Mouse (Mus musculus) stomach, embryonic 15.5 days (tissue): ENCODE data around the gene 4930564D02Rik. TPM values are rescaled to one million over a fixed set of nuclear protein-coding genes. Genes with fewer than 3 reads are reported as not detected.

Experiments used
- ATAC-seq: fragments of 200-750 bp; cut with Nextera tagmentation; 2 replicates; pipeline ENCODE4 v1.8.0; 2017; ENCODE audit warnings: low read depth, moderate number of reproducible peaks, moderate TSS enrichment; ENCODE audit not compliant: insufficient read depth, low FRiP score
- H3K27ac ChIP-seq: fragments of 300-500 bp; sonication (generic); 2 replicates; pipeline ENCODE4 v1.5.1; 2015; ENCODE audit warnings: mild to moderate bottlenecking, inconsistent platforms
- H3K27me3 ChIP-seq: fragments of 300-500 bp; sonication (generic); replicated peaks from 2 replicates; pipeline ENCODE4 v1.6.1; 2015; ENCODE audit warnings: inconsistent platforms
- H3K36me3 ChIP-seq: fragments of 300-500 bp; sonication (generic); 2 replicates; pipeline ENCODE4 v1.6.1; 2015; ENCODE audit warnings: inconsistent platforms
- H3K4me1 ChIP-seq: fragments of 300-500 bp; sonication (generic); 2 replicates; pipeline ENCODE4 v1.6.1; 2015; ENCODE audit warnings: inconsistent platforms
- H3K4me2 ChIP-seq: fragments of 300-500 bp; sonication (generic); 2 replicates; pipeline ENCODE4 v1.6.1; 2015; ENCODE audit warnings: mild to moderate bottlenecking, inconsistent platforms
- H3K4me3 ChIP-seq: fragments of 300-500 bp; sonication (generic); replicated peaks from 2 replicates; pipeline ENCODE4 v1.5.1; 2015; ENCODE audit warnings: inconsistent platforms
- H3K9ac ChIP-seq: fragments of 300-500 bp; sonication (generic); 2 replicates; pipeline ENCODE4 v1.6.1; 2015; ENCODE audit warnings: inconsistent platforms
- H3K9me3 ChIP-seq: fragments of 300-500 bp; sonication (generic); 2 replicates; pipeline ENCODE4 v1.6.1; 2016; ENCODE audit warnings: inconsistent platforms
- WGBS: fragments of 180-500 bp; shearing (Covaris S2); methylation state at CpG from one replicate; pipeline ENCODE4 v1.1.7; 2015; 5-methylcytosine and 5-hydroxymethylcytosine counted together
- polyA plus RNA-seq: library from polyadenylated mRNA; unstranded; fragments of >200 nt; fragmentation: Nextera tagmentation; extraction: Ambion mirVana; gene quantifications from 2 replicates; pipeline ENCODE4 v1.2.1, GENCODE M21; 2015

4930564D02Rik gene
- polyA plus RNA-seq, 1 experiment from 2014 or later, result not detected

DNA sequence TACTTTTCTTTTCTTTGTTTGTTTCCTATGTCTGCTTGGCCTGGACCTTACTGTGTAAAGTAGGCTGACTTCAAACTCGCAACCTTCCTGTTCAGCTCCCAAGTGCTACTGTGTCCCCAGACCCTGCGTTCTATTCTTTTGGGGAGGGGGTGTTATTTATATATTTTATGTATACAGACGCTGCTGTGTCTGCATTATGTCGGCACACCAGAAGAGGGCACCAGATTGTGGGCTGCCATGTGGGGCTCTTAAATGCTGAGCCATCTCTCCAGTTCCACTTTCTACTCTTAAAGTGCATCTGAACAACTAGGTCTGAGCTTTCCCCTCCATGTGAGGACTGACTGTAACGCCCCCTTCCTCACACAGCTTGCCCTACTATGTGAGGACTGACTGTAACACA, 22.9 kb upstream of the 4930564D02Rik start:
- Histone ChIP-seq H3K4me3 (no peak overlapping the region), H3K36me3 (no peaks in the 10 kb centered on the region), H3K9me3 (no peaks in the 10 kb centered on the region), H3K9ac (no peak overlapping the region), H3K27ac (no peak overlapping the region), H3K4me1 (peaks cover 22% of the 10 kb centered on the region), H3K27me3 (no peaks in the 10 kb centered on the region), H3K4me2 (no peak overlapping the region)
- WGBS, result 77% methylated on average over 5 of the region's 5 CpGs
- ATAC-seq, result no peak

DNA sequence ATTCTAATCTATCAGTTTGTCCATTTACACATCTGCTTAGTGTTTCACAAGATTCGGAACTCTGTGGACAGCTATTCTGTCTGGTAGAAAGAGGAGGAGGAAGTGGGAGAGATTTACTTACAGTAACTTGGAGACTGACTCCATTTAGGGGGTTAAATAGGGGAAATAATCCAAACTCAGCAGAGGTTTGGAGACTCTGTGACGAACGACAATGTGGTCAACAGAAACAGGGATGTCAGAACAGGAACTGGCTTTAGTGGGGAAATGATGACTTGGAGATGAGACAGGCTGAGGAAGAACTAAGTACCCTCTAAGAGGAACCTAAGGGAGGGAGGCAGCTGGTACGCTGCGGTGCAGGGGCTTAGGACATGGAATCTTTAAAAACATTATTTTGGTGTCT, 19.8 kb upstream of the 4930564D02Rik start:
- no peak for ATAC-seq
- H3K4me1 ChIP-seq, result peaks cover 30% of the 10 kb centered on the region
- no peak overlapping the region for H3K9ac ChIP-seq
- H3K27me3 ChIP-seq, result no peaks in the 10 kb centered on the region
- H3K4me3 ChIP-seq, result no peak overlapping the region
- 50% methylated on average over 5 of the region's 5 CpGs for WGBS
- peak overlapping the region; percentile 2; the same call in 1 of the 2 replicates for H3K4me2 ChIP-seq
- H3K9me3 ChIP-seq, result no peaks in the 10 kb centered on the region
- H3K36me3 ChIP-seq, result no peaks in the 10 kb centered on the region
- H3K27ac ChIP-seq, result no peak overlapping the region; the same call in 1 of the 2 replicates

DNA sequence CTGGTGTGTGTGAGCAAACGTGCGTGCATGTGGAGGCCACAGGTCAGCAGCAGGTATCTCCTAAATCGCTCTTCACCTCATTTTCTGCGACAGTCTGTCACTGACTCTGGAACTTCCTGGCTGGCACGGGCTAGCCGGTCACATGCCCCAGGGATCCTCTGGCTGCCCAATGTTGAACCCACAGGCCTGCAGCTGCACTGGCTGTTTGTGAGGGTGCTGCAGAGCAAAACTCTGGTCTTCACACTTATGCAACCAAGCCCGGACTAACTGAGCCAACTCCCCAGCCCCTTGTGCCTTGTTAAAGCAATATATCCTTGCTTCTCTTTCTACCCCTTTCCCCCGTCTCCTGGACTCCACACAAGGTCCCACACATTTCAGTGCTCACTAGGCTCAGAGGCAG, 19.0 kb upstream of the 4930564D02Rik start:
- 60% methylated on average over 8 of the region's 8 CpGs for WGBS
- no peak for ATAC-seq
- H3K27ac ChIP-seq, result no peak overlapping the region; the same call in 1 of the 2 replicates
- H3K4me2 ChIP-seq, result no peak overlapping the region
- peaks cover 28% of the 10 kb centered on the region for H3K4me1 ChIP-seq
- H3K9me3 ChIP-seq, result no peaks in the 10 kb centered on the region
- no peak overlapping the region for H3K4me3 ChIP-seq
- no peaks in the 10 kb centered on the region for H3K27me3 ChIP-seq
- no peaks in the 10 kb centered on the region for H3K36me3 ChIP-seq
- no peak overlapping the region for H3K9ac ChIP-seq

- Histone ChIP-seq H3K27ac (no peak overlapping the region), H3K4me3 (no peak overlapping the region), H3K4me2 (peak overlapping the region; percentile 19; the same call in 1 of the 2 replicates), H3K9me3 (no peaks in the 10 kb centered on the region), H3K4me1 (peaks cover 32% of the 10 kb centered on the region), H3K9ac (no peak overlapping the region), H3K27me3 (no peaks in the 10 kb centered on the region), H3K36me3 (no peaks in the 10 kb centered on the region)
- WGBS, result 56% methylated on average over 6 of the region's 6 CpGs
- no peak for ATAC-seq
Observed at GRCm38 (mm10) chr3:105049848-105050247, 16.8 kb upstream of the 4930564D02Rik start.

GRCm38 (mm10) chr3:105051103-105051502, 15.5 kb upstream of the 4930564D02Rik start:
- Histone ChIP-seq H3K4me3 (peak overlapping the region; percentile 94), H3K27ac (peak overlapping the region; percentile 84; the same call in 1 of the 2 replicates), H3K4me2 (peak overlapping the region; percentile 80), H3K9me3 (no peaks in the 10 kb centered on the region), H3K4me1 (peaks cover 32% of the 10 kb centered on the region), H3K27me3 (no peaks in the 10 kb centered on the region), H3K9ac (no peak overlapping the region; the same call in 1 of the 2 replicates), H3K36me3 (no peaks in the 10 kb centered on the region)
- ATAC-seq, result no peak
- 44% methylated on average over 2 of the region's 2 CpGs for WGBS

GRCm38 (mm10) chr3:105052171-105052936, 14.3 kb upstream of the 4930564D02Rik start:
- Histone ChIP-seq H3K9me3 (no peaks in the 10 kb centered on the region), H3K27me3 (no peaks in the 10 kb centered on the region)

DNA sequence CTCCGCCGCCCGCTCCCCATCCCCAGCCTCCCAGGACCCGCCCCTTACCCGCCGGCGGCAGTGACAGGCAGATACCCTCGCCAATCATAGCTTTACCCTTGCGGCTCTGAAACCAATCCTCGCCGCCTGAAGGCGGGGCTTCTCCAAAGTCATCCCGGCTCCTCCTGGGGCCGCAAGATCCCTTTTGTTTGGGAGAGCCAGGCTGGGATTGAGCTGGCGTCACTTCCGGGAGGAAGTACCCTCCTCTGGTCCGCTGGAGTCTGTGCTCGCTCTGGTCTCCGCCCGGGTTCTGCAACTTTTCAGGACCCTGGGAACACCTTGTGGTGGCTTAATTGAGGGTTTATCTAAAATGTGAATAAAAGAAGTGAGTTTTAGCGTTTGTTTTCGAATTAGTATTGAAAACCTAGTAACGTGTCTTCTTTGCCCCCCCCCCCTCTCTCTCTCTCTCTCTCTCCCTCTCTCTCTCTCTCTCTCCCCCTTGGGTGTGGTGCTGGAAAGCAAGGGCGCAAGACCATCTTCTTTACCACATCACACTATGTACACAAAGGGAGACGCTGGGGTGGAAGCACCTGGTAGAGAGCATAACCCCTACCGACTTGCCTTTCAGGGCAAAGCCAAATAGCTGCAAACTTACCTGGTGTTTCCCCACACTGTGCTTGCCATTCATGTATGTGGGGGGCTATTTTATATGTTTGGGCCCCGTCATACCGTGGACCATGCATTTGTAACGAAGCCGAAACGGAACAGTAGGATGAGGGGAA, 13.5 kb upstream of the 4930564D02Rik start, which contains the start of gene Cttnbp2nl:
Gene Cttnbp2nl, minus strand, starts transcription at position 210 of the 761 bp plus-strand sequence.
- WGBS, result 2% methylated on average over 30 of the region's 31 CpGs
- Histone ChIP-seq H3K4me1 (peaks cover 20% of the 10 kb centered on the region), H3K27ac (peak within 1 kb of the TSS; percentile 84), H3K9me3 (no peaks in the 10 kb centered on the region), H3K4me3 (peak within 1 kb of the TSS; percentile 94), H3K9ac (peak within 1 kb of the TSS; percentile 77), H3K4me2 (peak within 1 kb of the TSS; percentile 80), H3K36me3 (no peaks in the 10 kb centered on the region), H3K27me3 (no peaks in the 10 kb centered on the region)
- peak; percentile 96 for ATAC-seq

More at GRCm38 (mm10) chr3:105052171-105052936, 14.3 kb upstream of the 4930564D02Rik start:
- WGBS, result under 1% methylated on average over 30 of the region's 37 CpGs
- Histone ChIP-seq H3K27ac (peak overlapping the region; percentile 84), H3K4me2 (peak overlapping the region; percentile 80), H3K4me3 (peak overlapping the region; percentile 94), H3K36me3 (no peaks in the 10 kb centered on the region), H3K4me1 (peaks cover 25% of the 10 kb centered on the region), H3K9ac (peak overlapping the region; percentile 77)
- peak; percentile 40 for ATAC-seq

GRCm38 (mm10) chr3:105053698-105054001, 13.0 kb upstream of the 4930564D02Rik start:
- WGBS, result 62% methylated on average over 4 of the region's 4 CpGs
- ATAC-seq, result no peak

GRCm38 (mm10) chr3:105054952-105055351, 11.7 kb upstream of the 4930564D02Rik start:
- Histone ChIP-seq H3K4me3 (no peak overlapping the region), H3K4me1 (peaks cover 20% of the 10 kb centered on the region), H3K36me3 (no peaks in the 10 kb centered on the region), H3K4me2 (no peak overlapping the region), H3K9ac (no peak overlapping the region), H3K27me3 (0 out of 2 replicates have a peak, but pooled peaks cover 5% of the 10 kb centered on the region), H3K9me3 (no peaks in the 10 kb centered on the region), H3K27ac (peak overlapping the region; percentile 71; the same call in 1 of the 2 replicates)
- no peak for ATAC-seq
- 52% methylated on average over 7 of the region's 7 CpGs for WGBS

More at GRCm38 (mm10) chr3:105053698-105054001, 13.0 kb upstream of the 4930564D02Rik start:
- peaks cover 20% of the 10 kb centered on the region for H3K4me1 ChIP-seq
- no peaks in the 10 kb centered on the region for H3K27me3 ChIP-seq
- peak overlapping the region; percentile 94 for H3K4me3 ChIP-seq
- H3K36me3 ChIP-seq, result no peaks in the 10 kb centered on the region
- peak overlapping the region; percentile 67 for H3K4me2 ChIP-seq
- H3K27ac ChIP-seq, result peak overlapping the region; percentile 74
- no peaks in the 10 kb centered on the region for H3K9me3 ChIP-seq
- peak overlapping the region; percentile 26 for H3K9ac ChIP-seq

DNA sequence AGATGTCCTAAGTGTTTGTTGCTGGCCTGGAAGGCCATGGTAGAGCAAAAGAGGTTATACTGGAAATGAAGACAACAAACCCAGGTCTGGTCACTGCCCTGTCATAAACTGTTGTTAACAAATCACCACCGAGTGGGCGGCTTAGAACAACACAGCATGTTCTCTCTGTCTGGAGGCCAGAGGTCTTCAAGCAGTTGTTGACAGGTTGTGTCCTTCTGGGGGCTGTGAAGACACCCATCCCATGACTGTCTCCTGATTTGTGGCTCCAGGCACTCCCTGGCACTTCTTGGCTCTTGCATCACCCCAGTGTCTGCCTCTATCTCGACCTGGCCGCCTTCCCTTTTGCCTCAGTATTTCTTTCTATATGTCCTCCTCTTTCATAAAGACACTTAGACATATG, 11.0 kb upstream of the 4930564D02Rik start:
- H3K9me3 ChIP-seq, result no peaks in the 10 kb centered on the region
- H3K27me3 ChIP-seq, result 0 out of 2 replicates have a peak, but pooled peaks cover 5% of the 10 kb centered on the region
- peaks cover 17% of the 10 kb centered on the region for H3K4me1 ChIP-seq
- H3K4me2 ChIP-seq, result no peak overlapping the region
- no peak overlapping the region for H3K9ac ChIP-seq
- H3K27ac ChIP-seq, result no peak overlapping the region
- no peaks in the 10 kb centered on the region for H3K36me3 ChIP-seq
- WGBS, result 72% methylated on average over 4 of the region's 4 CpGs
- H3K4me3 ChIP-seq, result no peak overlapping the region
- no peak for ATAC-seq

- Histone ChIP-seq H3K9me3 (no peaks in the 10 kb centered on the region), H3K4me1 (no peaks in the 10 kb centered on the region; the same call in 1 of the 2 replicates), H3K27ac (no peak overlapping the region), H3K36me3 (no peaks in the 10 kb centered on the region), H3K4me3 (peak overlapping the region; percentile 34), H3K9ac (no peak overlapping the region), H3K4me2 (peak overlapping the region; percentile 68), H3K27me3 (0 out of 2 replicates have a peak, but pooled peaks cover 5% of the 10 kb centered on the region)
- peak; percentile 29; the same call in 1 of the 2 replicates for ATAC-seq
- WGBS, result 10% methylated on average over 25 of the region's 25 CpGs
Observed at GRCm38 (mm10) chr3:105058627-105059513, 7.8 kb upstream of the 4930564D02Rik start.
